Mouse (Mus musculus): ENCODE results near the gene Atp5g1. TPM values are rescaled to one million over a fixed set of nuclear protein-coding genes. Genes with fewer than 3 reads are reported as not detected.
A peak's percentile ranks its signal among the peaks of the same experiment; 100 is the strongest.

Gene Atp5g1
- polyA plus RNA-seq, 1 experiment from 2014 or later: 1,356 TPM

DNA sequence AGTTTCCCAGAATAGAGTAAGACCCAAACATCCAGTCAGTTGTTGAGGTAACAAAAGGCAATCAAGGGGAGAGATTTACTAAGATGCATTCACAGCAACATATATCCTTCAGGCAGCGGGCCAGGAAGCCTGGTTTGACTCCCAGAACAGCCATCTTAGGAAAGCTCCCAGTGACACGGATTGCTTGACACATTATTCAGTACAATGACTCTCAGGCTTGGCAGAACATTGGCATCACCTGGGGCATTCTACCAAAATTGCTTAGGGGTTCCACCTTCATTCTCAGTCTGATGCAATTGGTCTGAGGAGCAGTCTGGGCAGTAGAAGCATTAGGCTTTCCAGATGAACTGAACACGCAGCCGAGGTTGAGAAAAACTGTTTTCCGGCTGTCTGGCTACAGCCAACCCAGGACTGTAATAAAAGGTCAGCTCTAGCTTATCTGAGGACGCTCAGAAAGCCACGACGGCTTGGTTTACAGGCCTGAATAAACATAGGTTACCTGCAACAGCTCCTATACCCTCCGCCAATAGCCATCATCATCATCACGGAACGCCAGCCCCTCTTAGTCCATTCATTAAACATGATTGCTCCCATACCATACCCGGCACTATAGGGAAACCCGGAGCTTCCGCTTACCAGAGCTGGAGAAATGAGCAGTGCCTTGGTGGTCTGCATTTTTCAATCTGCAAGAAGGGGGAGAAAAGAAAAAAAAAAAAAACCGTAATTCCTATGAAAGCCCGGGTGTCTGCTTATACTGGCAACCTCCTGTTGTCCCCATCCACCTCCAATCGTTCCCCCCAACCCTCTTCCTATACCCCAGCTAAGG is 906 bp downstream of the Atp5g1 start:
- peak overlapping the region; percentile 72 for H3K9ac ChIP-seq (ENCODE audit: low read depth, low read length)
- H3K4me3 ChIP-seq (replicated peaks; ENCODE audit: low read depth, low read length): peak overlapping the region; percentile 58
- TF ChIP-seq CTCF (IDR thresholded peaks at IDR 0.05; ENCODE audit: low read depth): no peak
- peak overlapping the region; percentile 81 for H3K27ac ChIP-seq
- DNase-seq (ENCODE audit: low spot score) (peak; percentile 8), ATAC-seq (replicated peaks; ENCODE audit: low FRiP score, low read depth) (no peak)
- no peaks in the 10 kb centered on the region for H3K9me3 ChIP-seq (replicated peaks; ENCODE audit: low read length)
- no peaks in the 10 kb centered on the region for H3K36me3 ChIP-seq (ENCODE audit: insufficient read depth, low read length)
- no peaks in the 10 kb centered on the region for H3K27me3 ChIP-seq (ENCODE audit: insufficient read depth, low read length)
- H3K4me1 ChIP-seq (replicated peaks; ENCODE audit: insufficient read depth, low read length): no peaks in the 10 kb centered on the region; the same call in 1 of the 2 replicates
- 9% methylated on average over 17 of the region's 17 CpGs for WGBS
- peak overlapping the region; percentile 76 for H3K4me2 ChIP-seq (ENCODE audit: low read length)

DNA sequence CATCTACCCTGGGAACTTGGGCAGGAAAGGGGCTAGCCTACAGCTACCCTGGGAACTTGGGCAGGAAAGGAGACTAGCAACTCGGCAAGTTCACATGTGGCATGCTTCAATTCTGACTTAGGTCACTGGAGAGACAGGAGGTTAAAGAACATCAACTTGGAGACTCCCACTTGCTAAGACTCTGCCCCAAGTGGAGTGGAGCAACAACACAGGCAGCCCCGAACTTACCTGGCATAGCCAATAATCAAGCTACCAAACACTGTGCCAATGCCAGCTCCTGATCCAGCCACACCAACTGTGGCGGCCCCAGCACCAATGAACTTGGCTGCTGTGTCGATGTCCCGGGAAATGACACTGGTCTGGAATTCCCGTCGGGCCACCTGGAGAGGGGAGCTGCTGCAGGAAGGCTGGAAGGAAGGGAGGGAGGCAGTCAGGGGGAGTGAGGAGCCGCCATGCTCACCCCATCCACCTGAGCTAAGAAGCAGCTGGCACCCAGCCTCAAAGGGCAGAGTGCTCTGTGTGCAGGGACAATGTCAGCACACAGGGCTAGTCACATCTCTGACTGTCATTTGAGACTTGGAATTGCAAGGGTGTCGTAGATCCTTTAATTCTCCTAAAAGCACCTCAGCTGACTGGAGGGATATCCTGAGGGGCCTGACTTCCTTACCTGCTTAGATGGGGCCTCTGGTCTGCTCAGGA is 2.0 kb downstream of the Atp5g1 start:
- 56% methylated on average over 7 of the region's 9 CpGs for WGBS
- ATAC-seq (replicated peaks; ENCODE audit: low FRiP score, low read depth): no peak
- peak overlapping the region; percentile 76 for H3K4me2 ChIP-seq (ENCODE audit: low read length)
- H3K27ac ChIP-seq: no peak overlapping the region
- H3K9me3 ChIP-seq (replicated peaks; ENCODE audit: low read length): no peaks in the 10 kb centered on the region
- no peaks in the 10 kb centered on the region for H3K27me3 ChIP-seq (ENCODE audit: insufficient read depth, low read length)
- H3K4me3 ChIP-seq (replicated peaks; ENCODE audit: low read depth, low read length): no peak overlapping the region
- no peak for DNase-seq (ENCODE audit: low spot score)
- no peaks in the 10 kb centered on the region; the same call in 1 of the 2 replicates for H3K4me1 ChIP-seq (replicated peaks; ENCODE audit: insufficient read depth, low read length)
- TF ChIP-seq CTCF (IDR thresholded peaks at IDR 0.05; ENCODE audit: low read depth): no peak
- no peak overlapping the region for H3K9ac ChIP-seq (ENCODE audit: low read depth, low read length)
- no peaks in the 10 kb centered on the region for H3K36me3 ChIP-seq (ENCODE audit: insufficient read depth, low read length)

DNA sequence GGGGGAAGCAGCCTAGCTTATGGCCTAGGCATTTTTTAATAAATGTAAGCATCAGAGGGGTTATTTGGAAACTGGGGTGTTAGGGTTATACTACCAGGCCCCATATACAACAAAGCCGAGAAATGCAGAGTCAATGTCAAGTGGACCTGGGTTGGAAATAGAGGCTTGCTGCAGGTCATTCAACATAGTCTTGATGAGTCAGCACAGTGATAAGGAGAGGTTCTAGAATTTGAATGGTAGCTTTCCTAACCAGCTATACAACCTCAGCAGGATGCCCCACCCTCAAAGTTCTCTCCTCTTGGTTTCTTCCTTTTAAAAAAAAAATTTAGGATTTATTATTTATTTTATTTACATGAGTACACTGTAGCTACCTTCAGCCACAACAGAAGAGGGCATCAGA is 4.5 kb downstream of the Atp5g1 start:
- no peaks in the 10 kb centered on the region; the same call in 1 of the 2 replicates for H3K4me1 ChIP-seq (replicated peaks; ENCODE audit: insufficient read depth, low read length)
- ATAC-seq (replicated peaks; ENCODE audit: low FRiP score, low read depth): no peak
- H3K27ac ChIP-seq: no peak overlapping the region
- no peaks in the 10 kb centered on the region for H3K27me3 ChIP-seq (ENCODE audit: insufficient read depth, low read length)
- H3K36me3 ChIP-seq (ENCODE audit: insufficient read depth, low read length): no peaks in the 10 kb centered on the region
- DNase-seq (ENCODE audit: low spot score): no peak
- WGBS: 88% methylated on average over 1 of the region's 1 CpGs
- H3K4me3 ChIP-seq (replicated peaks; ENCODE audit: low read depth, low read length): no peak overlapping the region
- H3K9ac ChIP-seq (ENCODE audit: low read depth, low read length): no peak overlapping the region
- TF ChIP-seq CTCF (IDR thresholded peaks at IDR 0.05; ENCODE audit: low read depth): no peak
- H3K4me2 ChIP-seq (ENCODE audit: low read length): no peak overlapping the region
- H3K9me3 ChIP-seq (replicated peaks; ENCODE audit: low read length): no peaks in the 10 kb centered on the region

DNA sequence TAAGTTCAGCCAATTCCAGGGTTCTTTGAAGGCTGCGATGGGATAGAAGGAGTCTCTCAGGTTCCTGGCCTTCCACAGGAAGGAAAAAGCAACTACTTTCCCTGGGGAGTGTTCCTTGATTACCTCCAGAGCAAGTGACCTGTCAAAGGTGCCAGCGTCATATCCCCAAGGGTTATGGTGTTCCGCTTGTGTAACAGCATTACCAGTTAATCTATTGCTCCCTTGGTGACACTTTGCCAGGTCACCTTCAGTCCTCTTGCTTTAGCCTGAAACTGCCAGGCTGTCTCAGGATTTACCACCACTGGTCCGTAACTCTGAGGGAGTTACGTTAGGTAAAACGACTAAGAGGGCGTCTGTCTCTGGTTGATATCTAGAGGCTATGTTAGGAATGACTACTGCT is 5.1 kb downstream of the Atp5g1 start:
- no peak overlapping the region for H3K9ac ChIP-seq (ENCODE audit: low read depth, low read length)
- WGBS: 82% methylated on average over 7 of the region's 7 CpGs
- no peak overlapping the region for H3K27ac ChIP-seq
- DNase-seq (ENCODE audit: low spot score) (no peak), ATAC-seq (replicated peaks; ENCODE audit: low FRiP score, low read depth) (no peak)
- no peaks in the 10 kb centered on the region; the same call in 1 of the 2 replicates for H3K4me1 ChIP-seq (replicated peaks; ENCODE audit: insufficient read depth, low read length)
- no peak overlapping the region for H3K4me2 ChIP-seq (ENCODE audit: low read length)
- TF ChIP-seq CTCF (IDR thresholded peaks at IDR 0.05; ENCODE audit: low read depth): no peak
- no peak overlapping the region for H3K4me3 ChIP-seq (replicated peaks; ENCODE audit: low read depth, low read length)
- H3K9me3 ChIP-seq (replicated peaks; ENCODE audit: low read length): no peaks in the 10 kb centered on the region
- no peaks in the 10 kb centered on the region for H3K27me3 ChIP-seq (ENCODE audit: insufficient read depth, low read length)
- no peaks in the 10 kb centered on the region for H3K36me3 ChIP-seq (ENCODE audit: insufficient read depth, low read length)

DNA sequence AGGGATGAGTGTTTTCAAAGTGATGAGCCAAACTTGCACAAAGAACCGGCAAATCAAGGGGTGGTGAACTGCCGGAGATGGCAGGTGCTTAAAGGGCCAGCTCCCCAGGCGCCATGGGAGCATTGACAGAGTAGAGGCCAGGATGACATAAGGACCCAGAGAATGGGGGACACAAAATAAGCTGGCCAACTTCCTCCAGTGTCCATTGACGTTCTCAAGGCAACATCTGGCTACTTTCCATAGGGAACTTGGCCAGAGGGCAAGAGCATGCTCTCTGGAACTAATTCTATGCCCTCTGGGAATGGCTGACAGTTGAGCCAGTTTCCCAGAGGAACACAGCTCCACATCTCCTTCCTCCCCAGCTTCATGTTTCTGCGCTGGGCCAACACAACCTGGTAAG is 7.2 kb downstream of the Atp5g1 start:
- Histone ChIP-seq H3K27me3 (ENCODE audit: insufficient read depth, low read length) (no peaks in the 10 kb centered on the region), H3K4me3 (replicated peaks; ENCODE audit: low read depth, low read length) (no peak overlapping the region), H3K4me1 (replicated peaks; ENCODE audit: insufficient read depth, low read length) (no peaks in the 10 kb centered on the region), H3K4me2 (ENCODE audit: low read length) (no peak overlapping the region), H3K36me3 (ENCODE audit: insufficient read depth, low read length) (no peaks in the 10 kb centered on the region), H3K27ac (no peak overlapping the region), H3K9me3 (replicated peaks; ENCODE audit: low read length) (no peaks in the 10 kb centered on the region), H3K9ac (ENCODE audit: low read depth, low read length) (no peak overlapping the region)
- 73% methylated on average over 5 of the region's 5 CpGs for WGBS
- DNase-seq (ENCODE audit: low spot score) (no peak), ATAC-seq (replicated peaks; ENCODE audit: low FRiP score, low read depth) (no peak)
- TF ChIP-seq CTCF (IDR thresholded peaks at IDR 0.05; ENCODE audit: low read depth): no peak

DNA sequence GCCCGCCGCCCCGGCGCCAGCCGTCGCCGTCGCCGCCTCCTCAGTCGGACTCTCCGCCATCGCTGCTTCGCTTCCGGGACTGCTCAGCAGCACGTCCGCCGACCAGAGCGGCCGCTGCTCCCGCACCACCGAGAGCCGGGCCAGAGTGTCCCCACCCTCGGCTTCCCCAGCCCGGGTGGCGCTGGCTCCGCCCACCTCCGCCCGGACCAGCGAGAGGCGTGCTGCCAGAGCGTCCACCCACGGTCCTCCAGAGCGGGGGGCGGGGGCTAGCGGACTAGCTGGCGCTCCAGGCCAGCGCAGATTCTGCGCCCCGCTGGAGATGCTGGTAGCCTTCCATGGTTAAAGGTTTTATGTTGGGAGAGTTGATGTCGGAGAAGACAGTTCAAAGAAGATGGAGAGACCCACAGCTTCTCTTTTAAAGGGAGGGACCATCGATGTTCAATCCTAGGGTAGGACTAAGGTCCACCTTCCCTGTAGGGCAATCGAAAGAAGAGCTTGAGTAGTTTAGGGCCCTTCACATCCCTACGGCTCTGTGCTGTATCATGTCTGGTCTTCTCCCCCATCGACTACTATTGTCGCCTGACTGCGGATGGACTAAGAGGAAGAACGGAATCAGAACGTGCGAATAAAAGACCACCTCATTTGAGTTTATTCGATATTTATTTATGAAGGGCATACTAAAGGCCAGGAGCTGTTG is 10.1 kb downstream of the Atp5g1 start, which contains the start of gene Ube2z:
TSS of gene Ube2z (minus strand) at position 174 of the 697 bp plus-strand sequence.
- peak; percentile 98 for ATAC-seq (replicated peaks; ENCODE audit: low FRiP score, low read depth)
- Histone ChIP-seq H3K9me3 (replicated peaks; ENCODE audit: low read length) (no peaks in the 10 kb centered on the region), H3K4me3 (replicated peaks; ENCODE audit: low read depth, low read length) (peak within 1 kb of the TSS; percentile 86), H3K4me2 (ENCODE audit: low read length) (peak within 1 kb of the TSS; percentile 76), H3K36me3 (ENCODE audit: insufficient read depth, low read length) (peaks cover 6% of the 10 kb centered on the region), H3K9ac (ENCODE audit: low read depth, low read length) (peak within 1 kb of the TSS; percentile 94), H3K27ac (peak within 1 kb of the TSS; percentile 88), H3K4me1 (replicated peaks; ENCODE audit: insufficient read depth, low read length) (no peaks in the 10 kb centered on the region), H3K27me3 (ENCODE audit: insufficient read depth, low read length) (no peaks in the 10 kb centered on the region)
- peak; percentile 97 for DNase-seq (ENCODE audit: low spot score)
- TF ChIP-seq CTCF (IDR thresholded peaks at IDR 0.05; ENCODE audit: low read depth): no peak; the same call in 1 of the 2 replicates
- 5% methylated on average over 46 of the region's 50 CpGs for WGBS
